Mouse (Mus musculus): ENCODE measurements at regions not wholly inside any gene's neighbourhood (a gene's known extent, or its start where the extent isn't known, plus 50 kb on each side); places are given as distances from the start of the nearest gene placed in this dataset.

DNA sequence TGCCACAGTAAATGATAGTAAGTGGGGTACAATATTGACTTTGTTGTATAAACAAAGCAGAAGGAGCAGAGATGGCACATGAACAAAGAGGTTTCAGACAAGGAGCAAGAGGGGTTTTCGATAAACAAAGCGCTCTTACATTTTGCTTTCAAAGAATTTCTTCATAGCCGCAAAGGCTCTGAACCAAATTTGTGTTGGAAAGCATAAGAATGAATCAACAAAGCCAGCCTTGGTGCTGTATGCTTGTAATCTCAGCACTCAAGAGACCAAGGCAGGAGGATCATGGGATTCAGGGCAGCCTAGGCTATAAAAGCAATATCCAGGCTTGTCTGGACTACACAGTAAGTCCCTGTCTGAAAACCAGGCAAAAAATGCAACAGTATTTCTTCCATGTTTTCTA, 62.0 kb upstream of the Clint1 start:
- H3ac ChIP-seq (ENCODE audit: control insufficient read depth, insufficient read length), result no peak overlapping the region
- TF ChIP-seq TCF12 (IDR thresholded peaks at IDR 0.05; ENCODE audit: insufficient read depth, poor library complexity, severe bottlenecking) (no peak), TCF3 (IDR thresholded peaks at IDR 0.05; ENCODE audit: insufficient read length, low read depth) (no peak), USF1 (IDR thresholded peaks at IDR 0.05; ENCODE audit: low read depth) (no peak), POLR2A (IDR thresholded peaks at IDR 0.05; ENCODE audit: insufficient read length, low read depth) (no peak), MAX (IDR thresholded peaks at IDR 0.05; ENCODE audit: low read depth) (no peak), POLR2AphosphoS2 (IDR thresholded peaks at IDR 0.05; ENCODE audit: insufficient read length, low read depth) (no peak), MYOG (IDR thresholded peaks at IDR 0.05; ENCODE audit: control insufficient read depth in 1 of 3, insufficient read depth in 1 of 3, insufficient read length in 2 of 3, low read depth in 2 of 3) (no peak), REST (IDR thresholded peaks at IDR 0.05; ENCODE audit: insufficient read depth, insufficient read length) (no peak), SRF (IDR thresholded peaks at IDR 0.05; ENCODE audit: control insufficient read depth, insufficient read length, low read depth) (no peak), MYOD1 (IDR thresholded peaks at IDR 0.05; ENCODE audit: control insufficient read depth in 1 of 3, insufficient read length in 2 of 3, low read depth in 2 of 3) (no peak), E2F4 (IDR thresholded peaks at IDR 0.05; ENCODE audit: insufficient read depth) (no peak), CEBPB (IDR thresholded peaks at IDR 0.05; ENCODE audit: insufficient read depth, poor library complexity, severe bottlenecking) (no peak)
- H3K36me3 ChIP-seq (ENCODE audit: control insufficient read depth, insufficient read depth), result no peaks in the 10 kb centered on the region
- no peak overlapping the region for H3K4me2 ChIP-seq (ENCODE audit: low read depth)
- peaks cover 5% of the 10 kb centered on the region for H3K27me3 ChIP-seq (ENCODE audit: control insufficient read depth, insufficient read depth, insufficient read length)
- no peak overlapping the region for H3K4me3 ChIP-seq
- no peaks in the 10 kb centered on the region for H3K79me2 ChIP-seq (ENCODE audit: control insufficient read depth, insufficient read depth)

DNA sequence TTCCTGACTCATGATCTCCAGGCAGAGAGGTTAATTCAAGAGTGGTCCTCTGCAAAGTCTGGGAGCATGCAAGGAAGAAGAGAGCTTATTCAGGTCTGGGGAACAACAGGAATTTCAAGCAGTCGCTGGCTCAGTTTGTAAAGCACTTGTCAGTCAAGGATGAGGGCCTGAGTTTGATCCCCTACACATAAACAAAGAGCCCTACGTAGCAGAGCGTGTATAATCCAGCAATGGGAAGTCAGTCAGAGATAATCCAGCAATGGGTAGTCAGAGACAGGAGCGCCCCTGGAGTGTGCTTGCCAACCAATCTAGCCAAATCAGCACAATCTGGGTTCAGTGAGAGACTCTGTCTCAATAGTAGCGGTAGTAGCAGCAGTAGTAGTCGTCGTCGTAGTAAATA, 61.3 kb upstream of the Clint1 start:
- Histone ChIP-seq H3K79me2 (ENCODE audit: control insufficient read depth, insufficient read depth) (no peaks in the 10 kb centered on the region), H3K27me3 (ENCODE audit: control insufficient read depth, insufficient read depth, insufficient read length) (peaks cover 5% of the 10 kb centered on the region), H3K4me2 (ENCODE audit: low read depth) (no peak overlapping the region), H3ac (ENCODE audit: control insufficient read depth, insufficient read length) (no peak overlapping the region), H3K36me3 (ENCODE audit: control insufficient read depth, insufficient read depth) (no peaks in the 10 kb centered on the region), H3K4me3 (no peak overlapping the region)
- no peak for TF ChIP-seq USF1 (IDR thresholded peaks at IDR 0.05; ENCODE audit: low read depth)
- TF ChIP-seq MAX (IDR thresholded peaks at IDR 0.05; ENCODE audit: low read depth), result no peak
- TF ChIP-seq MYOG (IDR thresholded peaks at IDR 0.05; ENCODE audit: control insufficient read depth in 1 of 3, insufficient read depth in 1 of 3, insufficient read length in 2 of 3, low read depth in 2 of 3), result no peak
- no peak for TF ChIP-seq POLR2A (IDR thresholded peaks at IDR 0.05; ENCODE audit: insufficient read length, low read depth)
- TF ChIP-seq E2F4 (IDR thresholded peaks at IDR 0.05; ENCODE audit: insufficient read depth), result no peak
- no peak for TF ChIP-seq TCF3 (IDR thresholded peaks at IDR 0.05; ENCODE audit: insufficient read length, low read depth)
- no peak for TF ChIP-seq TCF12 (IDR thresholded peaks at IDR 0.05; ENCODE audit: insufficient read depth, poor library complexity, severe bottlenecking)

DNA sequence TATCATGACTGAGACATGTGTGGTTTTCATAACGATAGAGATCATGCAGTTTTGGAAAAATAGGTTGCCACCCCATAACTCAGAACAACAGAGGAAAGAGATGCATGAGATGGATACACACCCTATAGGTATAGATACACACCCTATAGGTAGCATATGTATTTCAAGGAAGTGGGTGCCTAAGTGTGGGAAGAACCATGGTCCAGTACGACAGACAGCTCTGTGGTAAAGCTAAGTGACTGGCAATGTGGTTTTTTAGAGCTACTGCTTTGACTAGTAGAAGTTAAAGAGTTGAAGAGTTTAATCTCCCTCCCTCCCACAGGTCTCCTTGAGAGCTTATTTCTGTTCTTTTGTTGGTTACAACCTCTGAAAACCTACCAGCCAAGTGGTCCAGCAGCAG, 60.2 kb upstream of the Clint1 start:
- H3K4me2 ChIP-seq (ENCODE audit: low read depth), result no peak overlapping the region
- TF ChIP-seq SRF (IDR thresholded peaks at IDR 0.05; ENCODE audit: control insufficient read depth, insufficient read length, low read depth) (no peak), MAX (IDR thresholded peaks at IDR 0.05; ENCODE audit: low read depth) (no peak), TCF12 (IDR thresholded peaks at IDR 0.05; ENCODE audit: insufficient read depth, poor library complexity, severe bottlenecking) (no peak), POLR2AphosphoS2 (IDR thresholded peaks at IDR 0.05; ENCODE audit: insufficient read length, low read depth) (no peak), REST (IDR thresholded peaks at IDR 0.05; ENCODE audit: insufficient read depth, insufficient read length) (no peak), POLR2A (IDR thresholded peaks at IDR 0.05; ENCODE audit: insufficient read length, low read depth) (no peak), E2F4 (IDR thresholded peaks at IDR 0.05; ENCODE audit: insufficient read depth) (no peak), TCF3 (IDR thresholded peaks at IDR 0.05; ENCODE audit: insufficient read length, low read depth) (no peak)
- no peaks in the 10 kb centered on the region for H3K36me3 ChIP-seq (ENCODE audit: control insufficient read depth, insufficient read depth)

DNA sequence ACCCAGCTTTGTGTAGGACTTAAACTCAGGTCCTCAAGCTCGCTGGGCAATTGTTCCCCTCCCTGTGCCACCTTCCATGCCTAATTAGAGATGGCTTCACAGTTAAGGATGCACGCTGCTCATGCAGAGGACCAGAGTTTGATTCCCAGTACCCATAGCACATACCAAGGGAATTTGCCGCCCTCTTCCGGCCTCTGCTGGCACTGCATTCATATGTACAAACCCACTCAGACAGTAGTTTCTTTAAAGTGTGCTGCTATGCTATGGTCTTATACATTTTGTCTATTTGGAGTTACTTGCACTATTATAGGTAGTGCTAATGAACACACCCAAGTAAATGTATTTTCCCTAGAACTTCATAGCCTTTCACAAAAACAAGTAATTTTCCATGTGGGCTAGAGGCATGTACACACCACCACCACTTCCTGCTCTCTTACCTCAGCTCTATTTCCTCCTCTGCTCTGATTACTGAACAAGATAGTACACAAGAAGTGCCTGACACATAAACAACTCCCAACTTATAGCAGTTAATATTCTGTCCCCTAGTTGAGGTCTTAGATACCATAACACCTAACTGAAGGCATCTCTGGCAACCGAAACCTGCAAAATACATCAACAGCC, 57.4 kb upstream of the Clint1 start:
- TF ChIP-seq E2F4 (IDR thresholded peaks at IDR 0.05; ENCODE audit: insufficient read depth) (no peak), MAX (IDR thresholded peaks at IDR 0.05; ENCODE audit: low read depth) (no peak), POLR2AphosphoS2 (IDR thresholded peaks at IDR 0.05; ENCODE audit: insufficient read length, low read depth) (no peak), USF1 (IDR thresholded peaks at IDR 0.05; ENCODE audit: low read depth) (no peak), REST (IDR thresholded peaks at IDR 0.05; ENCODE audit: insufficient read depth, insufficient read length) (no peak), SRF (IDR thresholded peaks at IDR 0.05; ENCODE audit: control insufficient read depth, insufficient read length, low read depth) (no peak)
- H3K36me3 ChIP-seq (ENCODE audit: control insufficient read depth, insufficient read depth), result no peaks in the 10 kb centered on the region
- peaks cover 5% of the 10 kb centered on the region for H3K27me3 ChIP-seq (ENCODE audit: control insufficient read depth, insufficient read depth, insufficient read length)
- no peak overlapping the region for H3K4me3 ChIP-seq
- H3ac ChIP-seq (ENCODE audit: control insufficient read depth, insufficient read length), result no peak overlapping the region
- H3K4me2 ChIP-seq (ENCODE audit: low read depth), result no peak overlapping the region
- H3K79me2 ChIP-seq (ENCODE audit: control insufficient read depth, insufficient read depth), result no peaks in the 10 kb centered on the region

More for the DNA sequence above, 60.2 kb upstream of the Clint1 start:
- no peaks in the 10 kb centered on the region for H3K79me2 ChIP-seq (ENCODE audit: control insufficient read depth, insufficient read depth)
- H3K4me3 ChIP-seq, result no peak overlapping the region
- peaks cover 5% of the 10 kb centered on the region for H3K27me3 ChIP-seq (ENCODE audit: control insufficient read depth, insufficient read depth, insufficient read length)
- H3ac ChIP-seq (ENCODE audit: control insufficient read depth, insufficient read length), result no peak overlapping the region

DNA sequence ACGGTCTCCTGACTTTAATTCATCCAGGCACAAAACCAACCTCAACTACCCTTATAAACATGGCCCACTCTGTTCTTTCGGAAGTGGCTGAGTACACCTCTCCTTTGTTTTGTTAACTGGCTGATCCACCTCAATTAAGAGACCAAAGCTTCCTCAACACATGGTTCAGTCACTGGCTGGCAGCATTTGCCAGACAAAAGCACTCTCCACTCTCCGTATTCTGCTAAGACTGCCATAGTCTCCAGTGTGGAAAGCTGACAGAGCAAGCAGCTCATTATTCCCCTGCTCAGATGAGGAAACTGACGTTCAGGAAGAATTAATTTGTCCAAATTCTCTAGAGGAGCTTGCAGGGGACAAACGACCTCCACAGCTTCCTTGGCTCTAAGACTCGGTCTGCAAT, 56.5 kb upstream of the Clint1 start:
- TF ChIP-seq SRF (IDR thresholded peaks at IDR 0.05; ENCODE audit: control insufficient read depth, insufficient read length, low read depth), result no peak
- no peak for TF ChIP-seq E2F4 (IDR thresholded peaks at IDR 0.05; ENCODE audit: insufficient read depth)
- H3K79me2 ChIP-seq (ENCODE audit: control insufficient read depth, insufficient read depth), result no peaks in the 10 kb centered on the region
- H3K36me3 ChIP-seq (ENCODE audit: control insufficient read depth, insufficient read depth), result no peaks in the 10 kb centered on the region
- no peak overlapping the region for H3ac ChIP-seq (ENCODE audit: control insufficient read depth, insufficient read length)
- H3K27me3 ChIP-seq (ENCODE audit: control insufficient read depth, insufficient read depth, insufficient read length), result peaks cover 5% of the 10 kb centered on the region
- H3K4me2 ChIP-seq (ENCODE audit: low read depth), result no peak overlapping the region
- no peak overlapping the region for H3K4me3 ChIP-seq
